Mouse (Mus musculus): ENCODE data around the gene Dtx3.
"Not testable (repeated sequence)": the region's sequence is repeated elsewhere in the genome, so short reads cannot be mapped to it uniquely, and the experiment has no call there.

Gene Dtx3

DNA sequence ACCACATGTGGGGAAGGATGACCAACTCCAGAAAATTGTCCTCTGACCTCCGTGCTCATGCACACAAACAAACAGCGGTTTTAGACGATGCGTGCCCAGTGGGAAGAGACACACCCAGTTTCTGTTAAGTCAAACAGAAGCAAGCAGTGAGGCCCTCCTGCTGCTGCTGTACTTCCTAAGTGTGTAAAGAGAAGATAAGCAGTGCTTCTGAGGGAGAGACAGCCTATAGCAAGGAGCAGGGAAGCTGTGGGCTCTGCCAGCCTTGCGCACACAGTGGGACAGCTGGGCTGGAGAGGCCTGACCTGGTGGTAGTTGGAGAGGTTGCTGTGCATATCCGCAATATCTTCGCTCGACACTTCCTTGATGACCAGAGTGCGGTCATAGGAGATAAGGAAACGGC, 9.8 kb upstream of the Dtx3 start:
- in situ Hi-C loops (cut with MboI, MseI), result no loop called here

DNA sequence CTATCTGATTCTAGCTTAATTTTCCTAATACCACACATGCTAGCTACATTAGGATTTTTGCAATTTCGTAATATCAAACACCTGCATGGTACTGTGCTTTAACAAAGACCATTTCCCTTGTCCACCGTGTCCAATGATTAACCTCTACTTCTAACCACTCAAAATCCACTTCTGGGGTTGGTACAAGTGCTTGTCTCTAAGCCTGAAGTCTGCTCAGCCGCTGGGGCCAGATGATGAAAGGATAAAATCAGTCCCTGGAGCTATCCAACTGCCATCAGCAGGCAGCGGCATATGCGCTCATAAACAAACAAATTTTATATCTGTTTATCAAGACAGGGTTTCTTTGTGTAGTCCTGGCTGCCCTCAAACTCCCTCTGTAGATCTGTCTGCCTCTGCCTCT, 9.1 kb upstream of the Dtx3 start:
- in situ Hi-C loops (cut with MboI, MseI), result no loop called here

DNA sequence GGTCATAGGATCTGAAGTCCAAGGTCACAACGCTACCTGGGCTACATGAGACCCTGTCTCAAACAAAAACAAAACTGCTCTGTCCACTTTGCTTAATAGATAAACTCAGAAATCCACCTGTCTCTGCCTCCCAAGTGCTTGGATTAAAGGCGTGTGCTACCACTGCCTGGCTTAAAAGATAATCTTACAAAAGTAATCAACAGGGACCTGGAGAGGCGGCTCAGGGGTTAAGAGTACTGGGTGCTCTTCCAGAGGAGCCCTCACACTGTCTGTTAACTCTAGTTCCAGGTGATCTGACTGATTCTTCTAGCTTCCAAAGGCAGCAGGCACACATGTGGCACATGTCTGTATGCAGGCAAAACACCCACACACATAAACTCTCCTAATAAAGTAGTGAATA, 7.6 kb upstream of the Dtx3 start:
- in situ Hi-C loops (cut with MboI, MseI), result no loop called here

DNA sequence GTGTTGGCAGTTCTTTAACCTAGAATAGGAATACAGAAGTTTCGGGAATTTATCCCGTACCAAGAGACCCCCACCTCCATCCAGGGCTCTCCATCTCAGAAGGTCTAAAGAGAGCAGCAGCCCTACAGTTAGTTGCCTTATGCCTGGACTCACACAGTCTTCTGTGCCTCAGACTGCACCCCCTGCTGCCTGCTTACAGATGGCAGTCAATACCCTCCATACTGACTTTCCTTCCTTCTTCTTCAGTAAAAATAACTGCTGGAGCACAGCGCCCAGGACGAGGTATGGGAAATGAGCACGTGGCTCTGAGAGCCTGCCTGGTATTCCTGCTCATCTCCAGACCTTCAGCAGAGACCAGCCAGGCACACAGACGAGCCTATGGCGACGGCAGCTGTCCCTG, 4.8 kb upstream of the Dtx3 start:
- in situ Hi-C loops (cut with MboI, MseI), result no loop called here

DNA sequence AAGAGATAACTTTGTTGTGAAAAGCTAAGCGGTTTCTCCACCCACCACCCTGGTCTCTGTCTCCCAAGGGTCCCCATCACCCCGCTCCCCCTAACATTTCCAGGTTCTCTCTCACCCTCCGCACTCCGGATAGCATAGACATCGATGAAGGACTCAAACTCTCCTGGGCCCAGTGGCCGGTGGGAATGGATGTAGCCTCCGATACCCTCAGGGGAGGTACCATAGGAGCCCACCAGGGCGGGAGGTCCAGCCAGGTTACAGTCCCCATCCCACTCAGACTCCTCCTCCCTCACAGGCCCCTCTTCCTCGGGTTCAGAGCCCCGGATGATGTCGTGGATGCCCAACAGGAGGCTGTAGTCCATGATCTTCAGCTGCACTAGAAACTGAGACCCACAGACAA, 3.9 kb upstream of the Dtx3 start:
- in situ Hi-C loops (cut with MboI, MseI), result no loop called here

DNA sequence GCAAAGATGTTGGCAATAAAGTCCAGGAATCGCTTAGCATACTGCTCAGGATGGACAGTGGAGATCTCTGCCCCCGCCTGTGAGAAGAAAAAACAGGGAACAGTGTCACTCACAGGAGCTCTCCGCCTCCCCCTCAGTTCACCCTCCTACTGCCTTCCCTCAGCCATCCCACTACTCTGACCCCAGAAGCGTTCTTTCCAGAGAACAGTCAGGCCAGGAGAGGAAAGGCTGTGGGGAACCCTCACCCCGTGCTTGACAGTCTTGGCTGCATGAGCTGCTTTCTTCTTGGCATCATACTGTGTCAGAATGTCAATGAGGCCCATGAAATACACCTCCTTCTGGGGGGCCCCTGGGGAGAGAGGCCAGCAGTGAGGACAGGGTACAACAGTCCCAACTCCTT, 3.5 kb upstream of the Dtx3 start:
- in situ Hi-C loops (cut with MboI, MseI), result no loop called here

DNA sequence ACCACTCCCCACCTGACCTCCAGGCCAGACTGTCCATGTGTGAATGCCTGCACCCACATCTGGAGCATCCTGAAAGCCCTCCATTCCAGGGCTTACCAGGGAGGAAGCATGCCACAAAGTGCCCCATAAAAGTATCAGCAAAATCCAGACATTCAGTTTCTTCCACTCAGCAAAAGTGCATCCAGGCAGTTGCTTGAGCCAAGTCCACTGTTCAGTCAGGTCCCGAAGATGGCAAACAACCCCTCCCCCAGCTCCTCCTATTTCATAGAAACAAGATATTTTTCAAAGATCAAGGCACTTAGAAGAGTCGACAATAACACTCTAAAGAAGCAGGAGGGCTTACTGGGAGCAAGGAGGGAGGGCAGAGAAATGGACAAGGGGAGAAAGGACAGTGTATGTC, 3.0 kb upstream of the Dtx3 start:
- in situ Hi-C loops (cut with MboI, MseI), result no loop called here

DNA sequence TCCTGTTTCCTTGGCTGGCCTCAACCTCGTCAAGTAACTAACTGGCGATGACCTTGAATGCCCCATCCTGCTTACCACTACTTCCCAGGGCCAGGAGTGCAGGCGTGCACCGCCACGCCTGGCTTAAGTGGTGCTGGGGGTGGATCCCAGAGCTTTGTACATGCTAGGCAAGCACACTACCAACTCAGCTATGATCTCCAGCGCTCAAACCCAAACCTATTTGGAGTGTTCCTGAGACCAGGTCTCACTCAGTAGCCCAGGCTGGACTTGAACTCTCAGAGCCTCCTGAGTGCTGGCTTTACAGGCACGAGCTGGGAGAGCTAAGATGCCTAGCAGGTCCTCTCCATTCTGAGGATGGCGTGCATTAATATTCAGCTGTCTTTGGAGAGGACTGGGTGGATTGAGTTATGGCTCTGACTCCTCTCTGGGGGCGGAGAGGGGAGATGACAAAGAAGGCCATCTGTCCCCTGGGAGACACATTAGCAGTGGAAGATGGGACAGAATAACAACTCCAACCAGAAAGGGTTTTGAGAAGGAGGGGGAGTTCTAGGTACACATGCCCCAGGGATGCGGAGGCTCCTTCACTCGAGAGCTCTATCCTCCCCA, 2.1 kb upstream of the Dtx3 start:
- in situ Hi-C loops (cut with MboI, MseI), result no loop called here

DNA sequence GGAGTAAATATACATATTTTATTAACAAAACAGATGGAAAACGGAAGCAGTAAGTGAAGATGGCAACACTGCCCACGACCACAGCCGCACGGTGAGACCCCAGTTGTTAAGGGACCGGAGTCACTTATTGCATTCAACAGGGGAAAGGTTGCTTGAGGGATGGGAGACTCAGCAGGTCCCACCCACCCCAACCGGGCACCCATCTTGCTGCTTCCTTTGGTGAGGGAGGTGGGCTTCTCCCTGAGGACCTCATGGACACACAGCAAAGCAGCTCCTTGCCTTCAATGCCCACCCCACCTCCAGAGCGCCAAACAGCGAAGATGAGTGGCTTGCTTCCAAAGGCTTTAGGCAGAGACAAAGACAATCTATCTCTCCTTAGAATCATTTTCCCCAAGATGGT, 1.6 kb upstream of the Dtx3 start:
- in situ Hi-C loops (cut with MboI, MseI), result no loop called here

DNA sequence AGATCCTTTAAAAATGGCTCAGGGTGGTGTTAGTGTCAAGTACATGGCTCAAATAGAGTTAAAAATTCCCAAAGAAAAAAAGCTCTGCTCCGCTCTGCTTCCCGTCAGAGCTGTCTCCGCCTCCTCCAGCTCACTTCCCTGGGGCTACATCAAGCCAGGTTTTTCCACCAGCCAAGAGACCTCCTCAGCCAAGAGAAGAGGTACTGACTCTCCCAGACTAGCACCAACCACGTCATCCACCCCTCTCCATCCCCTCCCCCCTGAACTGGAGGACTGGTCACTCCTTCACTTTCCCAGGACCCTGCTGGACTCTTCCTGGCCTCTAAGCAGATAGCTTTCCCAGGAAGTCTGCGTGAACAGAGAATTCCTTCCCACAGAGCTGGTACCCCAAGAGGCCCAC, 864 bp upstream of the Dtx3 start:
- in situ Hi-C loops (cut with MboI, MseI), result no loop called here

DNA sequence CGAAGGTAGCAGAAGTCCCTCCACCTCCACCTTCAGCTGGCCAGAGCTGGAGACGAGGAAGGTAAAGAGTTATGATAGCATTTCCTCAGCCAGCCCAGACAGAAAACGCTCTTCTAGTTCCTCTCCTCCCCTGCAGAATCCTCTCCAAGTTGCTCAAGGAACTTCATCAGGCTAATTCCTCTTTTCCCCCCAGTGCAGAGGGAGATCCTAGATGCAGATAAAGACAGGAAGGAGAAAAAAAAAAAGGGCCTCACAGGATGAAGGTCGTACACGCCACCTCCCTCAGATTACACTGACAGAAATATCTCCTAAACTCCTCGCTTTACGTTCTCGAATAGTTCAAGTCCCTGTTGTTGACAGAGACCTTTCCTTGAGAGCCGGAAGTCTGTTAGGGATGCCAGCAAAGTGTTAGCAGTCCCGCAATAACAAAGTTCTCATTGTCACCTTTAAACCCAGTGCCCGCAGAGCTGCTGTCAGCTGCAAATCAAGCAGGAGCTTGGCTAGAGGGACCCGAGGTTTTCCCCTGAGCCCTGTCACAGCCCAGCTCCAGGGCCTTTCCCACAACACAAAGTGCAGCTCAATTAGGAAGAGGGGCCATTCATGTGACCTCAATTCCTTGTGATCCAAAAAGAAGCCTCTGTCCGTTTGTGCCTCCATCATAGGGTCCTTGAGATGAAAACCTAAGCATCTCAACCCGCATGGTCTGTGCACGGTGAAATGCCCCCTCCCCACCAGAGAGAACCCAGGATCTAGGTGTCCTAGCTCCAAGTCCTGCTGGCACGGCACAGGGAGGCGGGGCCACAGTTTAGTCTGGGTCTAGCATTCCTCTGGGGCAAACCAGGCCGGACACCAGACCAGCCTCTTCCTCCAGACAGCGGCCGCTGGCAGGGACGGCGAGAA, 850 bp downstream of the Dtx3 start:
- in situ Hi-C loops (cut with MboI, MseI), result no loop called here

DNA sequence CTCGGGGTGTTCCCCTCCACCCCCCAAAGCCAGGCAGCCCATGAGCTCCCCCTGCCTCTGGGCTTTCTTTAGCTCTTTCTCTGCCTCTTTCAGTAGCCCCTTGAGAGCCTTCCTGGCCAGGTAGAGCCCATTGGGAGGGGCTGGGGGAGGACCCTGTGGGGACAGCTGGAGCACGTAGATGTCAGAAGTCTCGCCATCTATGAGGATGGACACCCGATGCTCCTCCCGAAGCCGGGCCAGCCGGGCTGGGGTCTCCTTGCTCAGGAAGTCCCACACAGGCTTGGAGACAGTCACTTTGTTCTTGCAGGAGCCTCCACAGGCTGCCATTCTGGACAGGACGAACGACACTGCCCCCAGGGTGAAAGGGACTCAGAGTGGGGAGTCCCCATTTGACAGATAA, 2.5 kb downstream of the Dtx3 start:
- in situ Hi-C loops (cut with MboI, MseI), result no loop called here

DNA sequence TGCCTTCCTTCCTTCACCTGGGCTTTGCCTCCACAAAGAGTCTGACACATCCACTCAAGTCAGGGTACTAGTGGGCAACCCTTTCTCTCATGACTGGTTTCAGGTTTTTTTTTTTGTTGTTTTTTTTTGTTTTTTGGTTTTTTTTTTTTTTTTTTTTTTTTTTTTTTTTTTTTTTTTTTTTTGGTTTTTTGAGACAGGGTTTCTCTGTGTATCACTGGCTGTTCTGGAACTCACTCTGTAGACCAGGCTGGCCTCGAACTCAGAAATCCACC, 3.5 kb downstream of the Dtx3 start:
- in situ Hi-C loops (cut with MboI, MseI), result not testable (repeated sequence)

DNA sequence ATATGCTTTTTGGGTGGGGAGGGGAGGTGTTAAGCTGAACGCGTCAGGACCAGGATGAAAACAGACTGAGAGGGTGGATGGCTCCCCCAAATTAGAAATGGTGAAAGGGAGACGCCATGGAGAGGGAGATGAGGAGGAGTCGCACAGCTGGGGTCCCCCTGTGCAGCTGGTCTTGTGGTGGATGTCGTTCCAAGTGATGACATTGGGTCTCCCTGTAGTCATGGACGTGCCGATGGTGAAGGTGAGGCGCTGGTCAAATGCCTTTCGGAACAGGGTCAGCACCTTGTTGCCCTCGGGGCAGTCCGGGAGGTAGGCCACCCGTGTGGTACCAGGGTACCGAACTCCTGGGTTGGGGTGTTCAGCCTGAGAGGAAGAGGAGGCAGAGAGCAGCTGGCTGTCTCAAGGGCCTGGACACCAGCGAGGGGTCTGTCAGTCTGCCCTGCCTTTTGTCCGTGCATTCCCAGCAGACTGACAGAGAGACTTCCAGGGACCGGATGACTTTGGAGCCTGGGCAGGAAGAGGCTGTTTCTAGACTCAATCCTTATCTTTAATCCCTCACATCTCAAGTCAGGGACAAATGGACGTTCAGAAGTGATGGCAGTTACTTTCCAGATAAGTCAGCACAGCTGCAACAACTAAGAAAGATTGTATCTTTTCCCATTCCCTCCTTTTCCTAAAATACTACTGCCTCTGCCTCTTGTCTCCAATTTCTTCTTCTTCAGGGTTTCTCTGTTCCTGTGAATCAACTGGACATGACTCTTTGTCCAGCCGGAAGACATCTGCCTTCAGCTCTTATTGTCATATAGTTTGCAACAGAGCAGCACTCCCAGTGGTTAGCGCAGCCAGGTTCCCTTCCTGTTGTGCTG, 4.1 kb downstream of the Dtx3 start:
- in situ Hi-C loops (cut with MboI, MseI), result no loop called here

DNA sequence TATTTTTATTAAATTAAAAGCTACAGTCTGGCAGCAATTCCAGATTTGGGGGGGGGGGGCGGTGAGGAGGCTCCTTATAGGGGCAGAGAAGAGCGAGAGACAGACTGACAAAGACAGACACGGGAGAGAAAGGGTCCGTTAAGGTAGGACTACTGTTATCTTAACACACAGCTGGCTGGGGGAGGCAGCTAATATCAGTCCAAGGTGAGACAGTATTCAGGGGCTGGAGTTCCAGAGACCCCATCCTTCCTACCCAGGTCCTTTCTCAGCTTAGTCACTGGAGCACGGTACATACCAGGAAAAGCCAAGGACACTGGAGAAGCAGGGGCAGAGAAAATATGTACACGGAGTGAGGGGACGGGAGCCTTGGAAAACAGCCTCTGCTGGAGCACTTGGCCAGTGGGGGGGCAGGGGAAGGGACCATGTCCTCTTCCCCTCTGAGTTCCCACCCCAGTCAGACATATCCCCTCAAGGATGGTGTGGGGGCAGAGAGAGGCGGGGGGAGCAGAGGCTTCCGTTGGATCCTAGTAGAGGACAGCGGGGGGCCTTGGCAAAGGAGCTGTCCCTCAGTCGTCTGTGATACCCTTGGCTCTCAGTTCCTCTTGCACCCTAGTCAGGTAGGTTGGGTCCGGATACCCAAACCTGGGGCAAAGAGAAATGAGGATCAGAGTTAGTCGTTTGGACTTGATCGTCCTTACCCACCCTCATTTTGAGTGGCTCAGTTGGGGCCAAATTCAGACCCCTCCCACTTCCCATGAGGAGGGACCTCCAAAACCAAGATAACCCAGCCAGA, 4.9 kb downstream of the Dtx3 start:
- in situ Hi-C loops (cut with MboI, MseI), result no loop called here

DNA sequence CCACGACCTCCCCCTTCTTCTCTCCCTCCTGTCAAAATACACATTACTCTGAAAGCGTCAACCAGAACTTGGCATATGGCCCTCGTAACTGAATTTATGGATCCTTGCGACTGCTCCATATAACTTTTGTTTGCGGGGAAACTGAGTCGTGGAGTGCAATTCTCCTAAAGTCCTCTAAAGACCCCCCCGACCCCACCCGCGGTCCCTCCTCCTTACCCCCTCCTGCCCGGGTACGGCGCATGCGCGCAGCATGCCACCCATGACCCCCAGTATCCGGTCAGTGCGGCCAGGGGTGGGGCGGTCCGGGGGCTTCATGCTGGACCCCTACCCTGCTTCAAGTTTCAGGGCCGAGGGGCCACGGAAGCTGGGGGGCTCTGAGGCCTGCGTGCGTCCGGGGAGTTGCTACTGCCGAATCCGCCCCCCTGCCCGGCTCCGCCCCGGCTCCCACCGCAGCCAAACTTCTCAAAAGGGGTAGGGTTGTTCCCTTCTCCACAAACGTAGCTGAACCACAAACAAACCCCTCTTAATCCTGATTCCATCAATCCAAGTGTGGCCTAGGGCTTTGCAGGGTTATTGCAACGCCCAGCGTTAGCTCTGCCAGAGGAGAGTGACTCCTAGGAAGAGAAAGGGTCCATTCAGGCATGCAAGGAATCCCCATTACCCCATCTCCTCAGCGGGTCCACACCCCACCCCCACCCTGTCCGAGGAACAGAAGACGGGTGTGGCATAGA, 5.7 kb downstream of the Dtx3 start, which contains the start of gene Arhgef25:
Gene Arhgef25, minus strand, starts transcription at position 433 of the 731 bp plus-strand sequence.
- in situ Hi-C loops (cut with MboI, MseI), result loop anchor here (5.0 to 10.0 kb wide), 2 partner anchors 142 to 145 kb away; no protein-coding TSS in a partner anchor

DNA sequence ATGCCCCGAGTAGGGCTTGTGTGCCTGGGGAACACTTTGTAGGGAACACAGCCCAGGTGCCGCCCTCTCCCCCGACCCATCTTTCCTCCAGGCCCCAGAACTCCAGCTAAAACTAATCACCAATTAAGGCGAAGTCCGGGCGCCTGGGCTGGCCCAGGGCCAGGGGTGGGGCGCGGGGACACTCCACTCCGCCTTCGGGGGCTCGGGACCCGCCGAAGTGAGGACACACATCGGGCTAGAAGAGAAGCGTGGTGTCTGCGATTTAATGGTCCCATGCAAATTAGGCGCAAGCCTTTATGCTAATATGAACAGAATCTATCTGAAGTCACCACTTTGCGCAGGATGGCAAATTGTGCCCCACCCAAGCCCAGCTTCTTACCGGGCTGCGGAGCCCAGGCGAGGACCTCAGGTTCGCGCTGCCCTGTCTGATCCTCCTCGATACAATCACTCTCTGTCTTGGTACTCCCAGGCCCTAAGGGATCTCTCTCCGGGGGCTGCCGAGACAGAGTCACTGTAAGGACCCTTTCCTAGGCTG, 6.3 kb downstream of the Dtx3 start:
- in situ Hi-C loops (cut with MboI, MseI), result loop anchor here (5.0 to 10.0 kb wide), 2 partner anchors 143 to 146 kb away; no protein-coding TSS in a partner anchor

DNA sequence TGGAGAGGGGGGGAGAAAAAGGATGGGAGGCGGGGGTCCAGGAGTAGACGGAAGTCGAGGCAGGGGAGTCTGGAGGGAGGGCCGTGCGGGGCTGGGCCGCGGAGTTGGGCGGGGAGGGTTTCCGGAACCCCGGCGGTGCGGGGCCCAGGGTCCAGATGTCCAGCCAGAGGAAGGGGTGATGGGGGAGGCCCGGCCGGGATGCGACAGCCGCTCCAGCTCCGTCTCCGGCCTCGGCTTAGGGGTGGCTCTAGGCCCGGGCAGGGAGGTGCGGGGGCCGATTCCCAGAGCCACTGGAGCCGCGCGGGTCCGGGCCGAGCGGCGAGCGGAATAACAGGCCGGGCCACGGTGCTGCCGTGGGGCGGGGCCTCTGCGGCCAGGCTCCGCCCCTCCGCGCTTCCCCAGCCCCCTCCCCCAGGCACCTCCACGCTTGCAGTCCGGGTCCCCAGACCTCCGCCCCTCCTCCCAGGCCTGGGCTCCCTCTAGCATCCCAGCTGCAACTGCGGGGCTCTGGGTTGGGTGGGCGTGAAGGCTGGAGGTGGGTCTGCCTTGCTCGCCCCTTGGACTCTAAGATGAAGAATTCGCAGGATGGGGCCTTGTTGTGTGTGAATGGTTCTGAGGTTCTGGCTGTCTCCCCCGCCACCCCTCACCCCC, 6.9 kb downstream of the Dtx3 start:
- in situ Hi-C loops (cut with MboI, MseI), result loop anchor here (5.0 to 10.0 kb wide), 2 partner anchors 144 to 146 kb away; no protein-coding TSS in a partner anchor

DNA sequence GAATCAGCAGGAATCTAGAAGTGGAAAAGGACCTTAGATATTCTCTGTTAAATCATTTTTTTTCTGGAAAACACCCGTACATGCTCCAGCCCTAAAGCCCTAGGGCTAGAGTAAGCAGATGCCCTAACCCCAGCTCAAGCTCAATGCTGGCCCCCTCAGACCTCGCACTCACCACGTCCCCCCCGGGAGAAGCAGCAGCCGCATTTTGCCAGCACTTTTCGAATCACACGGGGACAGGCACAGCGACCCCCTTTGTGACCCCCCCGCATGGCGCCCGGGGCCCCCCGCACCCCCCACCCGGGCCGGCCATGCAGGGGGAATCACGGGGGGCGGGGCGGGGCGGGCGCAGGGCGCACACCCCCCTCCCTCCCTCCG, 7.5 kb downstream of the Dtx3 start:
- in situ Hi-C loops (cut with MboI, MseI), result loop anchor here (5.0 to 10.0 kb wide), 2 partner anchors 144 to 147 kb away; no protein-coding TSS in a partner anchor

All from T-helper 17 cell (primary cell).